Mouse (Mus musculus): ENCODE data around the gene Duxbl2.
"Not testable (repeated sequence)": the region's sequence is repeated elsewhere in the genome, so short reads cannot be mapped to it uniquely, and the experiment has no call there.

Gene Duxbl2

DNA sequence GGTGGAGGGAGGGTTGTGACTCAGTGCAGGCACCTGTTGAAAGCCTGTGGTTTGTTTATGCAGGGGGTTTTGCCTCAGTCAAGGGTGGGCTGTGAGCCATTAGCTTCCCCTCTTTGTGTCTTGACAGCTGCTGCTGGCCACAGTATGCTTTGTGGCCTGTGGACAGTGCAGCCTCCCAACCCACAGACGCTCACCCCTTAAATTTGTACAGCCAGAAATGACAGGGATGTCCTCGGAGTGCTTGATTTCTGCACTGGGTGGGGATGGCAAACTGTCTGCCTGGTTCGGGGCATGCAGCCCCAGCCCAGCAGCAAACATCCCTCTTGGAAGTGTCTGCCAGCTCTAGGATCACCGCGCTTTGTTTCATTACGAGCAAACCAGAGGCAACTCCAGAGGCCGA lies at the start of gene Duxbl2:
Duxbl2 (plus strand) TSS at position 200 of the 400 bp plus-strand sequence.
- not testable (repeated sequence) for DNase-seq (ENCODE audit: low spot score)

DNA sequence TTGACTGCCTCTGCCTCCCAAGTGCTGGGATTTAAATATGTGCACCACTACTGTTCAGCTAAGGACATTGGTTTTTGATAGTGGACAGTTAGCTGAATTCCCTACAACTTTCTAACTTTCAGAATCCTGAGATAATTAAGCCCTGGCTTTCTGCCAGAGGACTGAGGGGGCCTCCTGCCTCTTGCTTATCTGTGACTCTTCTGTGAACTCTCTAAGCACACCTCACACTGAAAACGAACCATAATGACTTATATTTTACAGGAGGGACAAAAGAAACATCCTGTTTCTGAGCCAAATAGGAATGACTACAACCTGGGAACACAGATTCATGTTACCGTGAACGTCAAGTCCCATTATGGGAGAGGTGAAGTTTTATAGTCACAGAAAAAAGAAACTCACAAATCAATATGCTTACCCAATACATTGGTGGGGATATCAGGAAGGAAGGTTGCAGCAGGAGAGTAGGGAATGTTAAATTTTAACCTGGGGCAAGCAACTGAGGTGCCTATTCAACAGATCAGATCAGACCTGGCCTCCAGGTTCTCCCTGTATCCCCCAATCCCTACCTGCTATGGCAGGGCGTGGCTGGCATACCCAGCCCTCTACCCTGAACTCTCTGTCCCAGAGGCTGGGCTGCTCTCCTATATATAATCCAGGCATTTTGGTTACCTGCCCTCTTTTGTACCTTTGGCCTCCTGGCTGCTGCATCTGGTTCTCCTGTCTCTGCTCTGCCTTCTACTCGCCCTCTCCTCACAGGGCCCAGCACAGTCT lies 41.3 kb upstream of the Duxbl2 start:
- DNase-seq (ENCODE audit: low spot score), result not testable (repeated sequence)

- DNase-seq (ENCODE audit: low spot score), result not testable (repeated sequence)
These were observed 36.9 kb upstream of the Duxbl2 start, which contains the start of gene Cphx2 for GRCm38 (mm10) chr14:26081216-26081615. Gene Cphx2, plus strand, starts transcription at chr14:26081516.

GRCm38 (mm10) chr14:26081997-26082396 lies 36.2 kb upstream of the Duxbl2 start, which contains the start of gene Cphx3:
Gene Cphx3, plus strand, starts transcription at chr14:26082297.
- DNase-seq (ENCODE audit: low spot score), result not testable (repeated sequence)

DNA sequence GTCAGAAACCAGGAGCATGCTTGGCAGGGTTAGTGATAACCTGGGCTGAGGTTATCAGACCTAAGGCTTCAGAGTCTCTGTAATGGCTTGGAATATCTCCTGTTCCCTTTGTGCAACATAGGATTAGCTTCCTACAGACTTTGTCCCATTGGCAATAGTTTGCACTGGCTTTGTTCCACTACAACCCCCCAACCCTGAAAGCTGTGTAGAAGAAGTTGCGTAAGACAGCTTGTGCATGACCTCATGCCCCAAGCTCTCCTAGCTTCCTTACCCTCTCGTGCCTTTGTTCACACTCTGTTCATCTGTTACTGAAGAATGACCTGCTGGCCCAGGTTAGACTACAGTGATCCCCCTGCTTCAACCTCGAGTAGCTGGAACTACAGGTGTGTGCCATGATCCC lies 20.5 kb upstream of the Duxbl2 start:
- not testable (repeated sequence) for DNase-seq (ENCODE audit: low spot score)

GRCm38 (mm10) chr14:26118550-26119000 lies 426 bp downstream of the Duxbl2 start:
- DNase-seq (ENCODE audit: low spot score), result not testable (repeated sequence)

DNA sequence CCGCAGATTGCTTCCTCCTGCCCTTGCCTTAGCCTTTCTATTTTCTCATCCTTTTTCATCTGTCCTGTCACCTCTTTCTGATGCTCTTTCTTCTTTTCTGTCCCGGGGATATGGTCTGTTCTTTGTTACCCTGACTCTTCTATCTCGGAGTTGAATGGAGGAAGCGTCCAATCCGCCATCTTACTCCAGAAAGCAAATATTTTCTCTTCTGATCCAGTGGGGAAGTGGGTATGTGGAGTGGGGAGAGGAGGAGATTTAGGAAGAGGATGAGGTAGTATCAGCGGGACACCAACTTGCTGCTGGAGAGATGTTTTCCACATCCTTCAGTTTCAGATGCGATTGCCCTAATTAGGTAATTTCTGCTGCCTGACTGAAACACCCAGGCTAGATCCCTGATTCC lies 946 bp downstream of the Duxbl2 start:
- DNase-seq (ENCODE audit: low spot score), result not testable (repeated sequence)

GRCm38 (mm10) chr14:26147095-26147494 lies 28.9 kb downstream of the Duxbl2 start:
- DNase-seq (ENCODE audit: low spot score), result not testable (repeated sequence)

DNA sequence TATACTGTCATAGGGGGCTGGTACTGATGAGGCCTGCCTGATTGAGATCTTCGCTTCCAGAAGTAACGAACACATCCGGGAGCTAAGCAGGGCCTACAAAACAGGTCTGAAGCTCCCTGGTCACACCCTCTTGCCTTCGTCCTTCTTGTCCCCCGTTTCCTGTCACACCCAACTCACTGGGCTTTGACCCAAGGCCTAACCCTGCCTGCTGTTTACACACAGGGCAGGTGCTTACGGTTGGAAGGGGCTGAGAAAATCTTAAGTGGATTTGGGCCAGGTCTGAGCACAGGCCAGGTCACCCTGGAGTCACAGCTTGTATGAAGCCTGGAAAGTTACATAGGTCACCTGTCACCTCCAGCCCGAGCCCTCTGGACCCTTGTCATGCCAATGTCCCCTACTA lies 37.9 kb downstream of the Duxbl2 start:
- not testable (repeated sequence) for DNase-seq (ENCODE audit: low spot score)

GRCm38 (mm10) chr14:26161156-26161555 lies 43.0 kb downstream of the Duxbl2 start:
- not testable (repeated sequence) for DNase-seq (ENCODE audit: low spot score)

GRCm38 (mm10) chr14:26162423-26162822 lies 44.3 kb downstream of the Duxbl2 start:
- not testable (repeated sequence) for DNase-seq (ENCODE audit: low spot score)

DNA sequence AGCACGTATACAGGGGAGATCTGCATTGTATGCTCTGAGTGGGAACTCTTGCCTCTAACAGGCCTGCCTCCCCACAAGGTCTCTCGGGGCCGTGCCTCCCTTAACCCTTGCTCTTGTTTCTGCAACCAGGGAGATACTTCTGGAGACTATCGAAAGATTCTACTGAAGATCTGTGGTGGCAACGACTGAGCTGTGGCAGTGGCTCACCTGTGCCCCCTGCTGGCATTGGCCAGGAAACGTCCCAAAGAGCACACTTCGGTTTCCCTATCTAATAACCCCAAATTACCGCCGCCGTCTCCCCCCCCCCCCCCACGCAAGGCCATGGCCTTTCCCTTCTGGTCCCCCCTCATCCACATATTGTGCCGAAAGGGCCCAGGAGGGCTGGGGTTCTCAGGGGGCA lies 47.1 kb downstream of the Duxbl2 start:
- DNase-seq (ENCODE audit: low spot score), result not testable (repeated sequence)

DNA sequence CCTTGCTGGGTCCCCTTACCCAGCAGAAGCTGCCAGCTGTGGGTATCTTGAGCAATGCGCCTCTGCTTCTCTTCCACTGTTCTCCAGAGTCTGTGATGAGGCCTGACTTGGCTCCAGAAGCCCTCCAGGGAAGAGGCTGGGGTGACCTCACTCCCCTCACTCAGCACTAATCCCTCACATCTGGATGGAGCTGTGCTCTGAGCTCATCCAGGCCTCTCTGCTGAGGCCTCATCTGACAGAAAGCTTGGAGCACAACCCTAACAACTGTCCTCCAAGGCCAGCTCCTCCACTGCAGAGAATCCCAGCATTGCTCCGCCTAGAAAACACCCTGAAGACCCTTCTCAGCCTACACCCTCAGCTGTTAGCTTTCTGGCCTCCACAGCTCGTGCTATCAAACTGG lies 55.8 kb downstream of the Duxbl2 start:
- not testable (repeated sequence) for DNase-seq (ENCODE audit: low spot score)

- not testable (repeated sequence) for DNase-seq (ENCODE audit: low spot score)
These were observed 56.9 kb downstream of the Duxbl2 start for GRCm38 (mm10) chr14:26175028-26175427.

All from MN1 (cell line).